Mouse (Mus musculus): ENCODE data around the gene Hoxb13.

GRCm38 (mm10) chr11:96172511-96173287, 21.4 kb upstream of the Hoxb13 start:
- no peak for TF ChIP-seq CTCF (IDR thresholded peaks at IDR 0.05; ENCODE audit: low read depth)
- TF ChIP-seq EP300 (IDR thresholded peaks at IDR 0.05; ENCODE audit: low read depth): no peak
